Comparison of ENCODE assay signal across 1 mouse cellular context in the genomic region with DNA sequence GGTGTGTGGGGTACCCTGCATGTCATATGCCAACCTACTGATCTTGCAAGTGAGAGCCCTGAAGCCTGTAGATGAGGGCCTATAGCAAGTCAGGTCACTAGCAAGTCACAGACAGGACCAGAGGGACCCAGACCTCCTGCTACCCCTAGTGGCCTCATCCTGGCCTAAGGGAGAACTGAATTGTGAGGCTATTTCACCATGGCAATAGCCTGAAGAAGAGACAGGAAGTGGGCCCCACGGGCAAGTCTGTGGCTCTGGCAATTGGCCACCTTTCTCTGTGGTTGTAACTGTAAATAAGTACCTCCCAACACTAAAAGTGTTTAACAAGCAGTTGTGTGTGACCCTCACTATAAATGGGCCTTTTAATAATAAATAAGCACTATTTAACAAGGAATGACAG.
TF ChIP-seq lines count a peak whose summit lies in the region.

No protein-coding gene starts in this region.

TF ChIP-seq in MEL, 35 proteins besides CTCF, POLR2A, EP300 and RAD21 (continued from another document):
- TF ChIP-seq TBP (IDR thresholded peaks at IDR 0.05; ENCODE audit: low read depth, low read length): no peak
